Mouse (Mus musculus): ENCODE measurements at regions not wholly inside any gene's neighbourhood (a gene's known extent, or its start where the extent isn't known, plus 50 kb on each side); places are given as distances from the start of the nearest gene placed in this dataset.

DNA sequence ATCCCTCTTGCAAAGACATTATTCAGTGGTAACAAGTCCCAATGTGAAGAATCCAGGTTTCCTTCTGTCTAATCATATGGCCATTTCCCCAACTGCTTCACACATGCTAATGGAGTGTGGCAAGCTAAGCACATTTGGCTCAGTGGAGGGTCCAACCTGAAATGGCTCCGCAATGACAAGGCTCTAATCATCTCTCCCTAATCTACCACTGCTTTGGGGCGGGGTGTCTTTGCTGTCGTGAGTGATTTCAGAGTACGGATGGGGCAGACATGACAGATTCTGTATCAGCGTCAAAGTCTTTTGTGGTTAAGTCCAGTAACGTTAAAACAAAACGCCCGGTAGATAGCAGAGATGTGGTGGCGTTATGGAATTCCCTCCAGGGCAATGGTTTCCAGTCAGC lies 52.2 kb upstream of the Lmo4 start:
- TF ChIP-seq CTCF (IDR thresholded peaks at IDR 0.05; ENCODE audit: borderline replicate concordance, control insufficient read depth, extremely low read depth, insufficient read depth, low read length, poor library complexity) (no peak), POLR2A (IDR thresholded peaks at IDR 0.05; ENCODE audit: control insufficient read depth, extremely low read depth, insufficient read depth, low read length, poor library complexity) (no peak)
